Mouse (Mus musculus) small intestine, adult 2 months (tissue): Measurements from ENCODE around the gene Fig4.

Experiments
- CTCF ChIP-seq: fragments of 200-500 bp; IDR thresholded peaks from 2 replicates; pipeline ENCODE4 v1.5.1; 2012; ENCODE audit warnings: low read depth, mild to moderate bottlenecking, control low read depth, inconsistent platforms, low read length, moderate library complexity, mixed read lengths; ENCODE audit not compliant: insufficient replicate concordance, insufficient read length; ENCODE audit errors: extremely low read depth
- POLR2A ChIP-seq: fragments of 200-500 bp; IDR thresholded peaks from 2 replicates; pipeline ENCODE4 v1.6.1; 2012; ENCODE audit warnings: low read depth, mild to moderate bottlenecking, control low read depth, inconsistent platforms, low read length, moderate library complexity

- TF ChIP-seq CTCF: no peak
- TF ChIP-seq POLR2A: no peak
These were observed 151.6 kb downstream of the Fig4 start for GRCm38 (mm10) chr10:41151441-41151840.
